Mouse (Mus musculus) liver, embryonic 12.5 days (tissue): ENCODE data around the gene Zfp664. TPM values are rescaled to one million over a fixed set of nuclear protein-coding genes. Genes with fewer than 3 reads are reported as not detected.

Experiments
- ATAC-seq: fragments of 200-750 bp; cut with Nextera tagmentation; 2 replicates; pipeline ENCODE4 v1.8.0; 2017; ENCODE audit warnings: moderate number of reproducible peaks, mild to moderate bottlenecking, moderate library complexity
- H3K27ac ChIP-seq: fragments of 300-500 bp; sonication (generic); 2 replicates; pipeline ENCODE4 v1.5.1; 2016; ENCODE audit warnings: mild to moderate bottlenecking
- H3K27me3 ChIP-seq: fragments of 300-500 bp; sonication (generic); replicated peaks from 2 replicates; pipeline ENCODE4 v1.6.1; 2016; ENCODE audit warnings: mild to moderate bottlenecking, moderate library complexity
- H3K36me3 ChIP-seq: fragments of 300-500 bp; sonication (generic); 2 replicates; pipeline ENCODE4 v1.6.1; 2016; ENCODE audit warnings: mild to moderate bottlenecking, moderate library complexity
- H3K4me1 ChIP-seq: fragments of 300-500 bp; sonication (generic); 2 replicates; pipeline ENCODE4 v1.6.1; 2016
- H3K4me2 ChIP-seq: fragments of 300-500 bp; sonication (generic); 2 replicates; pipeline ENCODE4 v1.6.1; 2016; ENCODE audit warnings: mild to moderate bottlenecking, moderate library complexity
- H3K4me3 ChIP-seq: fragments of 300-500 bp; sonication (generic); 2 replicates; pipeline ENCODE4 v1.5.1; 2016; ENCODE audit warnings: mild to moderate bottlenecking, moderate library complexity
- H3K9ac ChIP-seq: fragments of 300-500 bp; sonication (generic); 2 replicates; pipeline ENCODE4 v1.6.1; 2016; ENCODE audit warnings: mild to moderate bottlenecking, moderate library complexity
- H3K9me3 ChIP-seq: fragments of 300-500 bp; sonication (generic); replicated peaks from 2 replicates; pipeline ENCODE4 v1.6.1; 2016; ENCODE audit warnings: mild to moderate bottlenecking, moderate library complexity
- WGBS: fragments of 180-500 bp; shearing (Covaris S2); methylation state at CpG from one replicate; pipeline ENCODE4 v1.1.7; 2016; ENCODE audit not compliant: insufficient replicate concordance; 5-methylcytosine and 5-hydroxymethylcytosine counted together
- polyA plus RNA-seq: library from polyadenylated mRNA; unstranded; fragments of >200 nt; fragmentation: Nextera tagmentation; extraction: Ambion mirVana; gene quantifications from 2 replicates; pipeline ENCODE4 v1.2.1, GENCODE M21; 2016

Zfp664 gene
- polyA plus RNA-seq = 21.3 and 22.6 TPM in 2 replicates

DNA sequence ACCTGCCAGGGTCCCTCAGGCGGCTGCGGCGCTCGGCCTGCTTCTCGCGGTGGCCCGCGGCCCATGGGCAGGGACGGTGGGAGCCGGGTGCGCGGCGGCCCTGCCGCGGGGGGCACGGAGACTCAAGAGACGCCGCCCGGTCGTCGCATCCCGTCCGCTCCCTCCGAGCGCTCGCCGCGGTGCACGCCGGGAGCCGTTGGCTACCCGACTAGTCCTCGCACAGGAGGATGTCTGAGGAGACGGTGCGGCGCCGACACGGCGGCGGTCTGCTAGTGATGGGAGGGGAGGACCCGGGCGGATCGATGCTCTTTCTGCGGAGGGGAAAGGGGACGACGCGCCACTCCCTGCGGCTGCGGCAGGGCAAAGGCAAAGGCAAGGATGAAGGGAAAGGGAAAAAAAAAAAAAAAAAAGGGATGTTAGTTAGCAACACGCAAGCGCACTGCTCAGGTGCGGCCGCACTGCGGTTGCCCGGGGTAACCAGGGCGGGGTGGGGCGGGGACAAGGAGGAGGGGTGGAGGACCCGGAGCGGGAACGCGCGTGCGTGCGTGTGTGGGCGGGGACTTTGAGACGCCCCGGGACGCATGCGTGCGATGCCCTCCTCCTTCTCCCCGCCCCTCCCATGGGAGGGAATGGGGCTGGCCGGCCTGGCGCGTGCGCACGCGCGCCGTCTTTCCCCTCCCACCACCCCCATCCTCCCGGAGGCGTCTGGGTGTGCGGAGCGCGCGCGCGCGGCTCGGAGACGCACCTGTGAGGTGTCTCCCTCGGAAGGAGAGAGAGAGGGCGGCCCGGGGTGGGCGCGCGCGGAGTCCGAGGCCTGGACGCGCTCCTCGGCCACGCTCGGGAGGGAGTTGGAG lies at the start of gene Zfp664, which contains the start of gene Ccdc92:
Zfp664 (plus strand) TSS at position 679 of the 854 bp plus-strand sequence.
Ccdc92 (minus strand) TSS at position 412 of the 854 bp plus-strand sequence.
- ATAC-seq = peak; percentile 97
- H3K4me2 ChIP-seq = peak within 1 kb of the TSS; percentile 98
- peaks cover 7% of the 10 kb centered on the region; the same call in 1 of the 2 replicates for H3K36me3 ChIP-seq
- H3K4me3 ChIP-seq = peak within 1 kb of the TSS; percentile 97
- H3K9me3 ChIP-seq = no peaks in the 10 kb centered on the region
- peaks cover 50% of the 10 kb centered on the region for H3K27me3 ChIP-seq
- peak within 1 kb of the TSS; percentile 93 for H3K9ac ChIP-seq
- WGBS = under 1% methylated on average over 85 of the region's 103 CpGs
- peak within 1 kb of the TSS; percentile 78 for H3K27ac ChIP-seq
- H3K4me1 ChIP-seq = peaks cover 25% of the 10 kb centered on the region

- H3K27me3 ChIP-seq = peaks cover 5% of the 10 kb centered on the region; the same call in 1 of the 2 replicates
- no peak for ATAC-seq
- H3K9ac ChIP-seq = no peak overlapping the region
- H3K4me3 ChIP-seq = no peak overlapping the region
- no peaks in the 10 kb centered on the region for H3K9me3 ChIP-seq
- H3K36me3 ChIP-seq = no peaks in the 10 kb centered on the region
- H3K4me2 ChIP-seq = no peak overlapping the region
- 47% methylated on average over 5 of the region's 5 CpGs for WGBS
- no peaks in the 10 kb centered on the region for H3K4me1 ChIP-seq
- H3K27ac ChIP-seq = no peak overlapping the region
Observed at GRCm38 (mm10) chr5:124814797-124815196, 47.7 kb upstream of the Zfp664 start.

DNA sequence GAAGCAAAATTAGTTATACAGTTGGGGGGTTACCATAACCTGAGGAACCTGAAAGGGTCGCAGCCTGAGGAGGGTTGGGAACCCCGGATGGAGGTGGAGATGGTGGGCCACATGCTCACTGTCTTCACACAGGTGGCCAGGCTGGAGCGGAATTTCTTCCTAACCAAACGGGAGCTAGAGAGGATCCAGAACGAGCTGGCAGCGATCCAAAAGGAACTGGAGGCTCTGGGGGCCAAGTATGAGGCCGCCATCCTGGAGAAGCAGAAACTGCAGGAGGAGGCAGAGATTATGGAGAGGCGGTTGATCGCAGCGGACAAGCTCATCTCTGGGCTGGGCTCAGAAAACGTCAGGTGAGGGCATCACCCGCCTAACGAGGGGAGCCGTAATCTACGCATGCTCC lies 45.4 kb upstream of the Zfp664 start:
- no peak overlapping the region for H3K4me2 ChIP-seq
- no peak overlapping the region for H3K27ac ChIP-seq
- no peak overlapping the region for H3K4me3 ChIP-seq
- no peaks in the 10 kb centered on the region for H3K4me1 ChIP-seq
- ATAC-seq = no peak
- WGBS = 69% methylated on average over 15 of the region's 15 CpGs
- H3K9me3 ChIP-seq = no peaks in the 10 kb centered on the region
- H3K9ac ChIP-seq = no peak overlapping the region
- H3K36me3 ChIP-seq = no peaks in the 10 kb centered on the region
- H3K27me3 ChIP-seq = 0 out of 2 replicates have a peak, but pooled peaks cover 5% of the 10 kb centered on the region

GRCm38 (mm10) chr5:124822128-124822894 lies 40.2 kb upstream of the Zfp664 start:
- no peak overlapping the region for H3K4me2 ChIP-seq
- no peak overlapping the region for H3K9ac ChIP-seq
- H3K4me3 ChIP-seq = no peak overlapping the region
- no peaks in the 10 kb centered on the region for H3K9me3 ChIP-seq
- H3K27ac ChIP-seq = no peak overlapping the region
- ATAC-seq = no peak
- 0 out of 2 replicates have a peak, but pooled peaks cover 7% of the 10 kb centered on the region for H3K27me3 ChIP-seq
- no peaks in the 10 kb centered on the region for H3K4me1 ChIP-seq
- WGBS = 71% methylated on average over 18 of the region's 18 CpGs
- H3K36me3 ChIP-seq = no peaks in the 10 kb centered on the region

GRCm38 (mm10) chr5:124830331-124830730 lies 32.2 kb upstream of the Zfp664 start:
- Histone ChIP-seq H3K9me3 (no peaks in the 10 kb centered on the region), H3K4me2 (no peak overlapping the region), H3K9ac (no peak overlapping the region), H3K27me3 (no peaks in the 10 kb centered on the region), H3K4me1 (no peaks in the 10 kb centered on the region), H3K27ac (no peak overlapping the region), H3K36me3 (no peaks in the 10 kb centered on the region), H3K4me3 (no peak overlapping the region)
- ATAC-seq = no peak
- WGBS = 84% methylated on average over 12 of the region's 12 CpGs

GRCm38 (mm10) chr5:124835218-124835617 lies 27.3 kb upstream of the Zfp664 start:
- 81% methylated on average over 15 of the region's 15 CpGs for WGBS
- Histone ChIP-seq H3K36me3 (no peaks in the 10 kb centered on the region), H3K9ac (no peak overlapping the region), H3K4me2 (no peak overlapping the region), H3K27ac (no peak overlapping the region), H3K4me1 (no peaks in the 10 kb centered on the region), H3K4me3 (no peak overlapping the region), H3K9me3 (no peaks in the 10 kb centered on the region), H3K27me3 (no peaks in the 10 kb centered on the region)
- ATAC-seq = no peak

- Histone ChIP-seq H3K27me3 (no peaks in the 10 kb centered on the region), H3K4me2 (no peak overlapping the region), H3K9ac (no peak overlapping the region), H3K9me3 (no peaks in the 10 kb centered on the region), H3K4me1 (no peaks in the 10 kb centered on the region), H3K4me3 (no peak overlapping the region), H3K27ac (no peak overlapping the region), H3K36me3 (no peaks in the 10 kb centered on the region)
- ATAC-seq = no peak
- WGBS = 81% methylated on average over 10 of the region's 10 CpGs
Observed at GRCm38 (mm10) chr5:124836075-124836474, 26.4 kb upstream of the Zfp664 start.

GRCm38 (mm10) chr5:124836621-124837020 lies 25.9 kb upstream of the Zfp664 start:
- Histone ChIP-seq H3K4me2 (no peak overlapping the region), H3K4me1 (no peaks in the 10 kb centered on the region), H3K27me3 (no peaks in the 10 kb centered on the region), H3K4me3 (no peak overlapping the region), H3K9ac (no peak overlapping the region), H3K9me3 (no peaks in the 10 kb centered on the region), H3K36me3 (no peaks in the 10 kb centered on the region), H3K27ac (no peak overlapping the region)
- 47% methylated on average over 4 of the region's 4 CpGs for WGBS
- no peak for ATAC-seq

DNA sequence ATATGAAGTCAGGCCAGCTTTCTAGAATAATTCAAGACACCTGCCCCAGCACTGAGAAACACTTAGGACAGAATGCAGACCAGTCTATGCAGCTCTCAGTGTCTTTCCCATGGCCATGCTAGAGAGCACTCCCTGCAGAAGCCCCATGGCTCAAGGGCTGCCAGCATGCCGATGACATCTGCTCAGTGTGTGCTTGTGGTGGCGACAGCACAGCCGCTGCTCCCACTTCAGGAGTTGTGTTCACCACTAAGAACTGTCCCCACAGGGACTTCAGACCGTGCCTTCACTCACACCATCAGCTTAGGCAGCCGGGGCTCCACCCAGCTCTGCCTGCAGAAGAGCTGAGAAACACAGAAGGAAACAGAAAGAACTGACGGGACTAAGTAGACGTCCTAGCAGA lies 22.3 kb upstream of the Zfp664 start:
- H3K36me3 ChIP-seq = no peaks in the 10 kb centered on the region

GRCm38 (mm10) chr5:124840669-124841068 lies 21.8 kb upstream of the Zfp664 start:
- H3K27me3 ChIP-seq = no peaks in the 10 kb centered on the region
- WGBS = 71% methylated on average over 2 of the region's 2 CpGs

More for the DNA sequence above, 22.3 kb upstream of the Zfp664 start:
- 62% methylated on average over 7 of the region's 7 CpGs for WGBS
- no peak for ATAC-seq
- 0 out of 2 replicates have a peak, but pooled peaks cover 2% of the 10 kb centered on the region for H3K4me1 ChIP-seq
- H3K9ac ChIP-seq = no peak overlapping the region
- no peak overlapping the region for H3K4me2 ChIP-seq
- H3K4me3 ChIP-seq = no peak overlapping the region
- H3K27ac ChIP-seq = no peak overlapping the region
- no peaks in the 10 kb centered on the region for H3K27me3 ChIP-seq
- H3K9me3 ChIP-seq = no peaks in the 10 kb centered on the region

DNA sequence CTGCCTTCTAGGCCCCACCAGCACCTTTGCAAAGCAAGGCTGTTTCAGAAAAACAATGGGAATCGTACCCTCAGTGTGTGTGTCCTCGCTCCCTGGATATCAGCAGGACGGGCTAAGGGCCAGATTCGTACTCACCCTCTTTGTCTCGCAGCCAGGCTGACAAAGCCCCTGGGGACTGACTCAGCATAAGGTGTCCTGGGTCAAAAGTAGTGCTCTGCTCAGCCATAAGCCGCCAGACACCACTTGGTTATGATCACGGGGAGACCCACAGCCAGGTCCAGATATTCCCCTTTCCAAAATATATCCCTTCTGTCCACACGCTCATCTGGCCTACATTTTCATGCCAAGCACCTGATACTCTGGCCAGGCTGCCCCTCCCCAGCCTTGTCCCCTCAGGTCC lies 19.1 kb upstream of the Zfp664 start:
- 58% methylated on average over 8 of the region's 8 CpGs for WGBS
- Histone ChIP-seq H3K4me1 (0 out of 2 replicates have a peak, but pooled peaks cover 3% of the 10 kb centered on the region), H3K36me3 (no peaks in the 10 kb centered on the region), H3K27me3 (no peaks in the 10 kb centered on the region), H3K4me2 (no peak overlapping the region), H3K4me3 (no peak overlapping the region), H3K9ac (no peak overlapping the region), H3K27ac (no peak overlapping the region), H3K9me3 (no peaks in the 10 kb centered on the region)
- no peak for ATAC-seq

More at GRCm38 (mm10) chr5:124840669-124841068, 21.8 kb upstream of the Zfp664 start:
- no peak for ATAC-seq
- Histone ChIP-seq H3K4me1 (0 out of 2 replicates have a peak, but pooled peaks cover 3% of the 10 kb centered on the region), H3K4me2 (no peak overlapping the region), H3K9me3 (no peaks in the 10 kb centered on the region), H3K9ac (no peak overlapping the region), H3K27ac (no peak overlapping the region), H3K4me3 (no peak overlapping the region), H3K36me3 (no peaks in the 10 kb centered on the region)

DNA sequence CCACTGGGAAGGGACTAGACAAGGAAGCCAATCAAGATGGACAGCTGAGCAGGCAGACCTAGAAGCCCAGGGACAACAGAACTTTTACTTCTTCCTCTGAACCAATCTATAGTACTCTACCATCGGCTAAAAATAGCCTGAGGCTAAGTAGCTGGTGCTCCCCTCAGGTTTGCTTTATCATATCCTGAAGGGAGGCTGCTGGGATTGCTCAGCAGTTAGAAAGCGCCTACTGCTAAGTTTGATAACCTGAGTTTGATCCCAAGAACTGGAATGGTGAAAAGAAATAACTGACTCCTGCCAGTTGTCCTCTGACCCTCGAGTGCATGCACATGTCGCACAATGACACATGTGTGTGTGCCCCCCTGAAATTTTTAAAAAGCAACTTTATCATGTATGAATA lies 17.6 kb upstream of the Zfp664 start:
- Histone ChIP-seq H3K9me3 (no peaks in the 10 kb centered on the region), H3K4me3 (no peak overlapping the region), H3K27ac (no peak overlapping the region), H3K9ac (no peak overlapping the region), H3K36me3 (no peaks in the 10 kb centered on the region), H3K4me2 (no peak overlapping the region), H3K4me1 (0 out of 2 replicates have a peak, but pooled peaks cover 3% of the 10 kb centered on the region), H3K27me3 (no peaks in the 10 kb centered on the region)
- 16% methylated on average over 4 of the region's 4 CpGs for WGBS
- ATAC-seq = no peak
